Mouse (Mus musculus) layer of hippocampus, adult 9-11 months (tissue): ENCODE measurements at regions not wholly inside any gene's neighbourhood (a gene's known extent, or its start where the extent isn't known, plus 50 kb on each side); places are given as distances from the start of the nearest gene placed in this dataset.

ENCODE experiments used
- DNase-seq: peaks from one replicate; pipeline ENCODE4 v3.0.0; 2022

DNA sequence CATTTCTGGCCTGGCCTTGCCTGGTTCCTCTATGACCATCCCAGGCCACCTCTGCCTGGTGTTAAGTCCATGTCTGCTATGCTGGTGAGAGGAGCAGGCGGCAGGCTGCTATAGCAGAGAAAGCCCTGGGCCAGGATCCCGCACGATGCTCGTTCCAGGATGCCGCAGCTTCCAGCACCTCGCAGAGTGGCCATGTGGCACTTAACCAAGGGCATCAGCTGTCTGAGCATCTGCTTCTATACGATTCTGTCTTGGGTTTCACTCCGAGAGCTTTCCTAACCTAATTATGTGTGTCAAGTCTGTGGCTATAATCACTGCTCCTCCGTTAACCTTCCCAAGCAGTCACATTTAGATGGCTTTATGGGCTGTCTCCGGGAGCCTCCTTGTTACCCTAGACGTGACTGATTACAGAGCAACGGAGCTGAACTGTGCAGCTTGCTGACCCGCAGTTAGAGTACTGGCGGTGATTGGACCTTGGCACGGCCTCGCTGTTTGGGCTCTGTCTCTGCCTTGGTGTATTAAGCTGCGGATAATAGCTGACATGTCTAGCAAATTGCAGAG is 64.4 kb downstream of the Ackr3 start:
- no peak for DNase-seq

DNA sequence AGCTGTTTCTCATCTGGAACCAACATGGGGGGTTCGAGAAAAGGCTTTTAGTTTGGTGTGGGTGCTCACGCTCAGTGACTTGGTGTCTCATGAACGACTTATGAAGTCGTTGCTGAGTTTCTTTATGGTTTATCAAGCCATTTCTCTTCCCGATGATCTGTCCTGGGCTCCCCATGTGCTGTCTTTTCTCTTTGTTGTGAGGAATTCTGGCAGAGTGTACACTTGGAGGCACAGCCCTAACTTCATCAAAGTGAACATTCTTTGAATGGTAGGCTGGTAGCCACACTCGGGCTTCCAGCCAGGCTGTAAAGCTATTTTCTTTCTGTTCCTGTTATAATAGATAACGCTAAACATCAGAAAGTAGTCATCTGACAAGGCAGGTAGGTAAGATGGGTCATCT is 65.2 kb downstream of the Ackr3 start:
- DNase-seq = no peak

DNA sequence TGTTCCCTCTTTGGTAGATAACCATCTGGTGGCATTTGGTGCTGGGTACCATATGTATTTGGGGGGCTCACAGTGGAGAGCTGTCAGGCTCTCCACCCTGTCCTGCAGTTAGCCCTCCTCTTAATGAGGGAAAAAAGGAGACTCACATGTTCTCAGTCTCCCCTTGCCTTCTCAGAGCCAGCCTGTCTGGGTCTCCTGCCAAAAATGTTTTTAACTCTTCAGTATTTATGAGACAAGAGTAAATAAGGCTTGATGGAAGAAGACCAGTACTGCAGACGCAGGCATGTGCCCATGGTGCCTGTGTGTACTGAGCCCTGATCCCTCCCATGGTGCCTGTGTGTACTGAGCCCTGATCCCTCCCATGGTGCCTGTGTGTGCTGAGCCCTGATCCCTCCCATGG is 66.1 kb downstream of the Ackr3 start:
- DNase-seq = no peak

DNA sequence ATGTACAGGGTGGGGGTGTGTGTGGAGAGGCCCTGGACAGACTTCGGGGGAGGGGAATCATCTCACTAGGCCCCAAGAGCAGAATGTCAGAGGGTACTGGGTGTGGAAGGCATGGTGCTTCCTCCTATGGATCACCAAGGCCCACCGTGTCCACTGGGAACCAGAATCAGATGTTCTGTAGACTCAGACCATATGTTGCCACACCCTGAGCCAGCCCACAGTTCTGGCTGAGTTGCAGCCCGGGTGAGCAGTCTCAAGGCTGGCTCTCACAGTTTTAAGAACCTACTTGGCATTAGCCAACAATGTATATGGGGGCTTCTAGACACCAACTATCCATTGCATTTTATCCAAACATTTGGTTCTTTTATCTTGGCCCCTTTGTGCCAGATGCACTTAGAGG is 67.5 kb downstream of the Ackr3 start:
- DNase-seq = no peak

DNA sequence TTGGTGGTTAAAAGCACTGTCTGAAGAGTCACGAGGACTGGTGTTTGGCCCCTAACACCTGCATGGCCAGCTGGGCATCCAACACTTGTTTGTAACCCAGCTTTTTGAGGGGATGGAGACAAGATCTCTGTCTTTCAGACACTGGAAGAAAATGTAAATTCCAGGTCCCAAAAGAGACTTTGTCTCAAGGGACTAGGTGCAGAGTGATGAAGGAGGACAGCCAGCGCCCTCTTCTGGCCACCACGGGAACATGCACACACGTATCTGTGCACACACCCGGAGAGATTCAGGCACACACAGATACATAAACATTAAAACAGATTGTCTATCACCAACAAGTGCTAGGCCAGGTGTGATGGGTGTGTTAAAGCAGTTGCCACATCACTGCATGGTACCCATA is 68.6 kb downstream of the Ackr3 start:
- no peak for DNase-seq

DNA sequence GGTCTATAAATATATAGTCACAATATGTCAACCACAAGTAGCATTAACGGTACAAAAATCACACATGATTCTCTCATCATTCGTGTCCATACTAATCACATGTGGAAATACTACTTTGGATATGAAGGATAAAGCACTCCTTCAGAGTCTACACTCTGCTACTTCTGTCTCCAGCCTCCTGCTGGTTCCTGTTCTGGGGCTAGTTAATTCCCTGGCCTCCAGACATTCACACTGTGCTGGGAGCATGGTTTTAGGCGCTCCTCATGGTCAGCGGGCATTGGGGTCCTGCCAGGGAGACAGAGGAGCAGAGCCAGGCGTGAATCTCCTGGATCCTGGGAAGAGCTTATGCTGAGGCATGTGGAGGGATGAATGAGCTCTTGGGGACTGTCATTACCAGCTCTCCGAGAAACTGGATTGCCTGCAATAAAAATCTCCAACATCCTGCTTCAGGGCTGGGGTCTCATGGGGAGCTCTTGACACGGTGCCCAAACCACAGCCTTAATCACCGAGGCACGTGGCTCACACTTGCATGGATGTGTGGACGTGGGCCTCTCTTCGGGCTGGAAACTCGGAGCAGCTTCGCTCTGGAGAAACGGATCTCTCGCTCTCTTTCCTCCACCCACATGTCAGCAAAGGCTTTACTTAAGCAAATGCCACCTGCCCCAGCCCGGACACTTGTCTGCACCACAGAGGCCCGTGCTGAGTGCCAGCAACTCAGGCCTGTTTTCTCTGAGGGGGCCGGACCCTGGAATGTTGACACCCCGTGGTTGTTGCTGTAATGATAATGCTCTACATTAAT is 69.2 kb downstream of the Ackr3 start:
- DNase-seq = no peak

DNA sequence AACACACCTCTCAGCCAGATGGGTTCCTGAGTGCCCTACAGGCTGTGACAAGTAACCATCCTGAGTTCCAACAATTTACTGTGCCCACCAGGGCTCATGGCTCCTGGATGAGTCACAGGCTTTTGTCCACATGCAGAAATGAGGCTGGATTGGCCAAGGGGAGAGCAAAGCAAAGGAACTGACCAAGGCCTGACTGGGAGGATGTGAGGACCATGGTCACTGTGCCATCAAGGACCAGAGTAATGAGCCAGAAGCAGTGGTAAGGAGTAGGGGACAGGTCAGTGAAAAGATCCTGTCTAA is 69.8 kb downstream of the Ackr3 start:
- no peak for DNase-seq

DNA sequence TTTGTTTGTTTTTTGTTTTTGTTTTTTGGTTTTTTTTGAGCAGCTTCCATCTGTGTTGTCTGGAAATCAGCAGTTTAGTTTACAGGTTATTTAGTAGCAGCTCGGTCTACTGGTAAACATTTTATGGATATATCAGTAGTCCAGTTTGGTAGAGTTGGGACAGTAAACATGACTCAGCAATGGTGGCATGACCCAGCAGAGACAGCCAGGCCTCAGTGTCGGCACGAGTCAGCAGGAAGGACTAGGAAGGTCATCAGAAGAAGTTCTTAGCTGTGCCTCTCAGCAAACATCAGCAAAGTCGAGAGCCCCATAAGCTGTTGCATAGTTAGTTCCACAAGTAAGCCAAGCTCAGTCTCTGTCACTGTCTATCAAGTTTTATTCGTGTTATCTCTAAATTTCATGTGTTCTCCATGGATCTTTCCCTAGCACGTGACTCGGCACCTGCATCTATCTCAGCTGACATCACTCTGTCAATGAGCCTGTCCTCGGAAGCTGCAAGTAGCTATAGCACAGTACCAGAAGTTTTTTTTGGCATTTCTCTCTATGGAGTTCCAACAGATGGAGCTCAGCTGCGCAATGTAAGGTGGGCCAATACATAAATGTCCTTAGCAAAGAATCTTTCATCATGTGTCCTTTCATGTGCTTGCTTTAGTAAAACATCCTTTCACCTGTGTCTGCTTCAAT is 71.3 kb downstream of the Ackr3 start:
- no peak for DNase-seq

DNA sequence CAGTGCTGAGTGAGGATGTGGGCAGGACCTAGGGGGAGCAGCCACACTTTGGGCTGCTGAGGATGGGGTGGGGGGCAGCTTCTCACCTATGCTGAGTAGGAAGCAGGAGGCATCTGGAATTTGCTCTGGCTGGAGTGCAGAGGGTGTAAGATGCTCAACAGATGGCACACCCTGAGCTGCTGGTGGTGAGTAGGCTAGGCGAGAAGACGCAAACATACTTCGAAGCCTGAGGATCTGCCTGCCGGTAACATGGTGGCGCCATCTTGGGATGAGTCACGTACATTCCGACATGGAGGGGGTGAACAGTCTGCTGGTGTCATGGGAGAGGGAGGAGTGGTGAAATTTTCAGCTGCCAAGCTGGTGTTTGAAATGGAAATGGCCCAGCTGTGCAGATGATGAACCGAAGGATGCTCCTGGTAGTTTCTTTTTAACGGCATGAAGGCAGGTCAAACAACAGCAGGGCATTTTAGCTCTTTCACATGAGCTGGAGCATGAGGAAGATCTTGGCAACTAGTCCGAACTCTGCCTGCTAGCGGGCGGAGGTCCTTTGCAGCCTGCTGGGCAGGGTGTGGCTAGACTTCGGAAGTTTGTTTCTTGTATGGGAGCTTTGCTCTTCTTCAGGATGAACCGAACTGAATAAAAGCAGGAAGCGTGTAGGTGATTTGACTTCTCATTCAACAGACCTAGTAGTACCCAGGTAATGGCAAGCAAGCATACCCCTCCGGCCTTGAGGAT is 72.2 kb downstream of the Ackr3 start:
- peak; percentile 73 for DNase-seq

DNA sequence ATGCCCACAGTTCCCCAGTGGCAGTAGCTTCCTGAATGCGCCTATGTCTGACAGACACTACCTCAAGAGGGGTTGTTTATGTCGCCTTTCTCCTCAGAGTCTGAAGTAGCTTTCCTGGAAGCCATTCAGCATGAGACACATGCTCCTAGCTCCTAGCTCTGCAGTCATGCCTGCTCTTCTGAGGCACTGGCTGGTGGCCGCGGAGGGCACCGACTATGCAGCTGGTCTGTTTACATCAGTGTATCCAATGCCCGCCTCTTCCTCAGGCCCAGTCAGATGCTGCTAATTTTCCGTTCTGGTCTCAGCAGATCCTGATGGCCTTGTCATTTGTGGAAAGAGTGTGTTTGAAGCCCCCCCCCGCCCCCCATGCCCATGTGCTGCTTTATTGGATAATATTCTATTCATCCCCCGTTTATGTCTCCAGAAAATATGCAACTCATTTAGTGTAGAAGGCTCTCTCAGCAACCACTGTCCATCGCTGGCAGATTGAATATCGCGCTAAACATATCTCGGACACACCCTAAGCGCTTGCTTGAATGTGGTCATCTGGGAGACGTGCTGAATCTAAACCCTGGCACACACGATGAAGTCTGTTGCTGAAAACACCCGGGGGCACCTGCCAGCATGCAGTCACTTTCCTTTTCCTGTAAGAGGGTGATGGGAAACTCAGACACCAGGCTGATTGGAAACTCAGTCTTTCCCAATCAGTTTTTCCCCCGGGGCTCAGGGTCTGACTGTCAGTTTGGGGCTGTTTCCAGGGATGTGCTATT is 73.9 kb downstream of the Ackr3 start:
- DNase-seq = no peak

DNA sequence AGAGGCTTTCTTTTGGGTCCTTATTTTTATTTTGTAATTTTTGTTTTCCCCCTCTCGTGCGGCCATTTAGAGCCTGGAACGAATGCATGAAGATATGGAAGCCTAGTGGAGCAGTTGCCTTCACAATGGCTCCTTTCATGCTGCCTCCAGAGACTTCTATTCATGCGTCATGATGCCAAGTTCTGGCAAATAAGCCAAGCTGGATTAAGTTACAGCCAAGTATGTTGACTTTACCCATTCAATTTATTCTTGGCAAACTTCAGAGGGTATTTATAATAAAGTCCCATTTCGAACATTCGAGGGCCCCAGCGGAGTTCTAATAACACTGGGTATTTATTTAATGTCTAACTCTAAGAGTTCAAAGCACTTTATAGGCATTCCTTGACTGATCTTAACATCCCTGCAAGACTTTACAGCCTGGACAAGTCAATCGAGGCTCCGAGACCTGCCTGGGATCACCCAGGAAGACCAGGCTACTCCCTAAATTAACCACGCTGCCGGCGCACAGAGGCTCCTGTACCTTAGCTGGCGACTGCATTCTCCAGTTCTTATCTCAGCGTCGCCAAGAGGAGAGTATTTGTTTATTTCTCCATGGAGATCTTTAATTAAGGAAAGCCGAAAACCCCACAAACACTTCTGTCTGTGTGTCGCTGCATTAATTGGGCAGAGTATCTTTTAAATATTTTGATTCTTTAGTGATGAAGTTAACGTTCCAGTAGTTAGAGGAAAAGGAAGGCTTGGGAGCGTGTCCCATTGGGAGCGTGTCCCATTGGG is 75.5 kb downstream of the Ackr3 start:
- no peak for DNase-seq

DNA sequence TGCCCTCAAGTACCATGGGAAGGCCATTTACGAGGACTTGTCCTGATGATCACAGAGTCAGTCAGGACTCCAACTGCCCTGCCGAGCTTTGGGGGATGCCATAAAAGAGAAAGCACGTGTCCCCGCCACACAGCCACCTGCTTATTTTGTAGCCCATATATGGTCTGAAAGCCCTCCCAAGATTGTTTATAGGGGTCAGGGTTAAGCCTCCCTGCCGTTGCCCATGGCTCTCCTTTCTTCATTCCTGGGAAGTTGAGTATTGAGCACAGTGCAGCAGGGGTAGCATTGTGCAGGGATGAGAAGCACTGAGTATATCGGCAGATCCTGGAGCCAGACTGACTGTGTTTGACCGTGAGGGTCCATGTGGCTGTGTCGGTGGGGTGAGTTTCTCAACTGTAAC is 76.4 kb downstream of the Ackr3 start:
- DNase-seq = no peak

DNA sequence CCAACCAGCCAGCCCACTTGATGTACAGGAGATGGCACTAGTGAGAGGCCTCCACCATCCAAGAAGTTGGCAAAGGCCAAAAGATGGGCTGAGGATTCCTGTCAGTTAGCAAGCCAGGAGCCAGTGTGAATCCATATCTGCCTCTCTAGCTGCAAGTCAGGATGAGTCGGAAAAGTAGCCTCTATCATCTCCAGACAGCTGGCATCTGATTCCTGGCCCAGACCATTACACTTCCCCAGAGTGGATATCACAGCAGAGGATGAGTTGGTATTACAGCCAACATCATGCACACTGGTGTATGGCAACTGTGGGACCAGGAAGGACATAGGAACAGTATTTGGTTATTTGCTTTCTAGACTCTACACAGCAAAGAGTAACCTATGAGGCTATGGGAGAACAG is 77.5 kb downstream of the Ackr3 start:
- DNase-seq = no peak

DNA sequence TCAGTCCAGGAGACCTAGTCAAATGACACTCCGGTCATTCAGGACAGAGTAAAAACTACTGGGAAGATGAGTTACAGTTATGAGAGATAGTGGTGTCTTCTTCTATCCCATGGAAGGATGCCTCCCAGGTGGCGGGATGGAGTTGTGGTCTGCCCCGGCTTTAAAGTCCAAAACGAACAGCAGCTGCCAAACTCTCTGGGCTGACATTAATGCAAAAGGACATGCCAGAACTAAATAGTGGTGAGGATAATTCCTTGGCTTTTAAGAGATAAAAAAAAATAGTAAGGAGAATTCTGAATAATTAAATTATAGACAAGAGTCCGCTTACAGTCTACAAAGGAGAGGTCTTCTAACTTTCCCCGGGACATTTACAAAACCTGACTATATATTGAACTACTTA is 78.2 kb downstream of the Ackr3 start:
- no peak for DNase-seq

DNA sequence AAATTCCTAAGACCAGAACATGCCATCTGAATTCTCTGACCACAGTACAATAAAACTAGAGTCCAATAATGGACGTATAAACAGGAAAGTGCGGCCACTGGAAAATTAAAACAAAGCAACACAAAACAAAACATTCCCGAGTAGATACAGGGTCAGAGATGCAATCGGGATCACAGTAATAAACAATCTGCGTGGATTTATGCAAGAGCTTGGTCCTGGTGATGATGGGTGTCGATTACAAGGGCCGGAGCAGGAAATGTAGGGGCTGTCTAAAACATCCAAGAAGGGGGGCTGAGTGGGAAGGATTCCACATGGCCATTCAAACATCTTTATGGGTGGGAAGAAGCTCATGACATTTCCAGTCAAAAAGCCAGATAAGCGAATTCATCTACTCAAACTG is 78.6 kb downstream of the Ackr3 start:
- DNase-seq = no peak

DNA sequence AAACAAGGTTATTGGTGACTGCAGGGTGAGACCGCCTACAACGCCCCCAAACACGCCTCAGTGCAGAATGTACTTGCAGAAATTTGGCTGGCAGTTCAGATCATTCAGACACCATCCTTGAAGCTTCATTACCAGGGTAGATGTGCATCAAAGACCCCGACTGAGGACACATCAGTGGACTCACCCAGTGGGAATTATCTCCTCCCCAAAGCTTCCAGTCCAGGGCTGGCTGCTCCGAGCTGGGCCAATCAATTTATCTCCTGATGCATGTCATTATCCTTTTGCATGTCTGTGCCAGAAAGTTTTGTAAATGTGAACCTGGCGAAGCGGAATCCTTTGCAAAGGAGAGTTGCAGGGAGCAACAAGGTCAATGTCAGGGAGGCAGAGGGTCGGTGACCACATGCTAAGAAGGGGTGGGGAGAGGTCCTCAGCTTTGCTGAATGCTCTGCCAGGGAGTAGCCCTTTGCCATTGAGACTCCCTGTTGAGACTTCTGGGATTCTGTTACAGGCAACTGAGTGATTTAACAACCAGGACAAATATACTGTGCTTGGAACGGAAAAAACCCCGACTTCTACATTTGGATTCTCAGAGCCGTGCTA is 79.5 kb downstream of the Ackr3 start:
- DNase-seq = no peak

DNA sequence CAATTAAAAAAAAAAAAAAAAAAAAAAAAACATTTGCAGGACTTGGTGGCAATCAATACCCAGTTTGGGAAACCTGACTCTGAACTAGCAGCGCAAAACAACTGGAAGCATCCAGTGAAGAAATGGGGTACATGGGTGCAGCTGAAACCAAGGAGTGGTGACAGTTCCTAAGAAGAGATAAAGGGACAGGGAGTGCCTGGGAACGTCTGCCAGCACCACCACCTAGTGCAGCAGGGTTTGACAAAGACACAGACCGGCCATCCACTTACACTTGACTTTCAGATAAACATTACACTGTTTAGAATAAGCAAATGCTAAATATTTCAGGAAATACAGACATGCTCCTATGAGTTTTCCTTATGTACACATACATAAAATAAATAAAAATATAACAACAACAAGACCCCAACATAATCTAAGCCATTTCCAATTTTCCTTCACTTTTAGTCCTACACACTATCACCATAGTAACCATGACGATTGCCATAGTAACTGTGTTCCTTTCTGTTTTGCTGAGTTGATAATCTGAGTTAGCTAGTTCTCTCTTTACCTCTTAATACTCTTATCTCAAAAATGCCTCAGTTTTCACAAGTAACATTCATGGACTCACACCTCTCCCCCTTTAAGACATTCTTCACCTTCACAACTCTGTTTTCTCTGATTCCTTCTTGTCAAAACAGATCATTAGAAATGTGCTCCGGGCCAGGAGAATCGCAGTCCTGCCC is 80.3 kb downstream of the Ackr3 start:
- no peak for DNase-seq

DNA sequence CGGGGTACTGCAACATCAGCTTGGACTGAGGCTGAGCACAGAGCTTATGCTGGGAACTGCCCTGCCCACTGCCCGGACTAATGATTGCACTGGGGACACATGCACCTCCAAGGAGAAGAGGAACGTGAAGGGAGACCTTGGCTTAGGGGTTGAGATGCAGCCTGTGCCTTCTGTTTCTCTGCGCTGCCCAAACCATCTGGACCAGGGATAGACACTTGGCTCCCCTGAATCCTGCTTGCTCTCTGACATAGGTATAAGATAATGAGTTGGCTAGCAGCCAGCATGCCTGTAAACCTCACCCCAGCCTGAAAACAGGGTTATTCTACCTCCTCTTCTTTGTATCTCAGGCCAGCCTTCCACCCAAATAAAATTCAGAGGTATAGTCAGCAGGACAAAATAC is 81.5 kb downstream of the Ackr3 start:
- DNase-seq = no peak

DNA sequence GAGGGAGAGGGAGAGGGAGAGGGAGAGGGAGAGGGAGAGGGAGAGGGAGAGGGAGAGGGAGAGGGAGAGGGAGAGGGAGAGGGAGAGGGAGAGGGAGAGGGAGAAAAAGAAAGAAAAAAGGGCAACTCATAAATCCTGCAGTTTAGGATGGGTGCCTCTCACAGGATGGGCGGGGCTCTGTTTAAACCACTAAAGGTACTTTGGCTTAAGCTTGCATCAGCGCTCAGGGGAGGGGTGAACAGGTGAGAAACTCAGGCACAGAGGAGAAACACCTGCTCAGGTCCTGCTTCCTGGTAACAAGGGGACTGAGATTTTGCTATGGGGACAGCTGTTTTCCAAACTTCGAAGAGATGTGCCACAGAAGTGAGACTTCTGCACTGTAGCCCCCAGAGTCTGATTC is 83.5 kb downstream of the Ackr3 start:
- no peak for DNase-seq

DNA sequence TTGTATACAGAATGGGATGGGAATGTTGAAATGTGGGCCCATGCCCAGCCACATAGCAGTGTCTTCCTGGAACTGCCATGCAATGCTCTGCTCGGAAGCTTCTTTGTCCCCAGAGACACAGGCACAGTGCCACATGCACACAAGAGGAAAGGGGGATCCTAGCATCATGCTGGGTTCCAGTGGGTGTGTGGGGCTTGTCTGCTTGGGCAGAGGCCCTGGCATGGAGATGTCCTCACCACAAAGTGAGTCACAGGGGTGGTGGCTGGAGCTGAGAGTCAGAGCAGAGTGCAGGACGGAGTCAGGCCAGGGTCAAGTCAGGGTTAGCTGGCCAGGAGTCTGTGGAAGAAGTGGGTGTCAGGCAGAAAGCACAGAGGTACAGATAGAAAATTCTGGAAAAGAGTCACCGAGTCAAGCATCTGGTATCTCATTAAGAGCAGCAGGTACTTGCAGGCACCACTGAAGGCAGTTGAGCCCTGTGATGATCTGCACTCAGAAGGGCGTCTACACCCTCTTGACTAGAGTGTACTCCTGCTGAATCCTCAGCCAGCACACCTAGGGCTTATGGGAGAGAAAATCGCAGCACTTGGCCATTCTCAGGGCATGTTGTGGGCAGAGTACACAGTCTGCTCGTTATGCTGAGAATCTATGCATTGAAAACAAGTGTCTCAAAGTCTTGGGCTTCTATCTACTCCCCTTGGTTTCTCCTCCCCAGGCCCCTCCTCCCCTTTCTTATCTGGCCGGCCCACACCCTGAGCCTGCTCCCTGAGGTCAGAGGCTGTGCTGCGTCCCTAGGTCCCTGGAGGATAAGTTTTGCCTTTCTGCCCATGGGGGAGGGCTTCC is 85.3 kb downstream of the Ackr3 start:
- no peak for DNase-seq
